Mouse (Mus musculus) frontal cortex, postnatal 10 days (tissue): ENCODE results near the gene Cdrt4.

Source experiments
- DNase-seq, 2 experiments: peaks; one replicate each; pipeline ENCODE4 v3.0.0; 2022; ENCODE audit warnings: low spot score in 2 of 2, mixed read lengths in 1 of 2

Cdrt4 gene

GRCm38 (mm10) chr11:62943538-62943937 is 7.5 kb upstream of the Cdrt4 start:
- DNase-seq = no peak

GRCm38 (mm10) chr11:62945514-62945913 is 5.5 kb upstream of the Cdrt4 start:
- no peak for DNase-seq

GRCm38 (mm10) chr11:62949548-62949947 is 1.4 kb upstream of the Cdrt4 start:
- no peak for DNase-seq

- no peak for DNase-seq
These were observed 3.8 kb downstream of the Cdrt4 start for GRCm38 (mm10) chr11:62954766-62955165.

GRCm38 (mm10) chr11:62955186-62955585 is 4.2 kb downstream of the Cdrt4 start:
- DNase-seq = no peak

- no peak for DNase-seq
These were observed 4.8 kb downstream of the Cdrt4 start for GRCm38 (mm10) chr11:62955776-62956175.

- DNase-seq = no peak
These were observed 6.7 kb downstream of the Cdrt4 start for GRCm38 (mm10) chr11:62957626-62958180.

GRCm38 (mm10) chr11:62963292-62963691 is 12.3 kb downstream of the Cdrt4 start:
- DNase-seq = no peak

GRCm38 (mm10) chr11:62966424-62966764 is 15.4 kb downstream of the Cdrt4 start:
- DNase-seq = no peak

- DNase-seq = peak; percentile 34 to 52
These were observed 16.0 kb downstream of the Cdrt4 start for GRCm38 (mm10) chr11:62966765-62967633.

- no peak for DNase-seq
These were observed 26.2 kb downstream of the Cdrt4 start for GRCm38 (mm10) chr11:62977176-62977575.

GRCm38 (mm10) chr11:62978886-62979285 is 27.9 kb downstream of the Cdrt4 start:
- DNase-seq = no peak

GRCm38 (mm10) chr11:62981729-62982128 is 30.7 kb downstream of the Cdrt4 start:
- no peak for DNase-seq

- DNase-seq = no peak
These were observed 32.8 kb downstream of the Cdrt4 start for GRCm38 (mm10) chr11:62983793-62984192.

GRCm38 (mm10) chr11:62984365-62984764 is 33.4 kb downstream of the Cdrt4 start:
- no peak for DNase-seq

- DNase-seq = no peak
These were observed 34.1 kb downstream of the Cdrt4 start for GRCm38 (mm10) chr11:62985075-62985474.

- DNase-seq = no peak
These were observed 35.6 kb downstream of the Cdrt4 start for GRCm38 (mm10) chr11:62986578-62986977.

GRCm38 (mm10) chr11:62990150-62990685 is 39.2 kb downstream of the Cdrt4 start:
- no peak for DNase-seq

GRCm38 (mm10) chr11:62990811-62991210 is 39.8 kb downstream of the Cdrt4 start:
- no peak for DNase-seq

- no peak for DNase-seq
These were observed 41.7 kb downstream of the Cdrt4 start for GRCm38 (mm10) chr11:62992545-62993242.

GRCm38 (mm10) chr11:62995066-62995754 is 44.2 kb downstream of the Cdrt4 start:
- no peak for DNase-seq
